Mouse (Mus musculus) v-Abl transformed pro-B cells (cell line): ENCODE data around the gene Gm11437.

Experiments
- in situ Hi-C, 2 experiments: fragments of 400-800 bp; cut with MboI; formaldehyde crosslinking; loops; one replicate each; pipeline ENCODE4 v1.15.1; 2025; ENCODE audit not compliant: unreplicated experiment in 2 of 2

Gene Gm11437

DNA sequence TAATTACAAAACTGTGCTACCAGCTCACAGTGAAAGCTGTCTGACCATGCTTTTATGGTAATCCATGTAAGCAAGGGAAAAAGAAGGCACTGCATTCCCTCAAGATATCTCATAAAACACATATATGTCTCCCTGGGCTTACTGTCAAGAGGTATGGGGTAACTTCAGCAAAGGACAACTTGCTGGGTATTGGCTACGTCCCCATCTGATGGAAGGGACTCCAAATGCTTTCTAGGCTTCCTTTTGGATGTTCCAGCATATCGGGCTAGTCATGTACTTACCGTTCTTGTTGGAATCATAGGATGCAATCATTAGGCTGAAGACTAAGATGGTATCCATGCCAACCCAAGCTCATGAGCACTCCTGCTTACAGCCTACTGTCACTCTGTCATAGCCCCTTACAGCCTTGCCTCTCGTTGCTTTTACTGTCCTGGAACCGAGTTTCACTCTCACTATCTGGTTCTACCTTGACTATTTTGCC is at the start of gene Gm11437:
TSS of gene Gm11437 (minus strand) at position 431 of the 481 bp plus-strand sequence.
- in situ Hi-C loops = no loop called here

DNA sequence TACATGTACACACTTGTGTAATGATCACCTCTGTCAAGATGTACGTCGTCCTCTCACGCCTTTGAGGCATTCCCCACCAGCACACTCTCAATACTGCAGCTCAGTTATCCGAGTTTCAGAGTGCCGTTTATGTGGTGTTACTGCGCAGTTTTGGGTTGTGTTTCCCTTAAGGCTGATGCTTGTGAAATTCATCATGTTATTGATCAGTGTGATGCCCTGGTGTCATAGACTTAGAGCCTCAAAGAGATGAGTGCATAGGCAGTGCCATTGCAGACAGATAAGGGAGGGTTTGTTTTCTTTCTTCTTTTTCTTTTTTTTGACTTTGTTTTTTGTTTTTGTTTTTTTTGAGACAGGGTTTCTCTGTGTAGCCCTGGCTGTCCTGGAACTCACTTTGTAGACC is 43.6 kb upstream of the Gm11437 start:
- in situ Hi-C loops = no loop called here

DNA sequence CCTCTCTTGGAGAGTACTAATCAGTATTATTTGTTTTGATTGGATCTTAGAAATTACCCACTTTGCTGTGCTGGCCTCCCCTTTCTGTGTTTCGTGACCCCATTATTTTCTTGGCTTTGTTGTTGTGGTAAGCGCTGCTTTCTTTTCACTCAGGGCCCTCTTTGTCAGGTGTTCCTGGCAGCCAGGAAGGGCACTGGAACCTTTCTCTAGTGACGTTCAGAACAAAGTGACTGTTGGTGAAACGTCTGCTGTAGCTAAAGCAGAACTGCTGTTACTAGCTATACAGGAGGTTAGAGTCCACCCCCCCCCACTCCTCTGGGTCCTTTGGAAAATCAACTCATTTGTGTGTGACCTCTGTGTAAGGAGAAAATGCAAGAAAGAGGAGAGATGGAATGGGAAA is 38.5 kb upstream of the Gm11437 start:
- in situ Hi-C loops = no loop called here

DNA sequence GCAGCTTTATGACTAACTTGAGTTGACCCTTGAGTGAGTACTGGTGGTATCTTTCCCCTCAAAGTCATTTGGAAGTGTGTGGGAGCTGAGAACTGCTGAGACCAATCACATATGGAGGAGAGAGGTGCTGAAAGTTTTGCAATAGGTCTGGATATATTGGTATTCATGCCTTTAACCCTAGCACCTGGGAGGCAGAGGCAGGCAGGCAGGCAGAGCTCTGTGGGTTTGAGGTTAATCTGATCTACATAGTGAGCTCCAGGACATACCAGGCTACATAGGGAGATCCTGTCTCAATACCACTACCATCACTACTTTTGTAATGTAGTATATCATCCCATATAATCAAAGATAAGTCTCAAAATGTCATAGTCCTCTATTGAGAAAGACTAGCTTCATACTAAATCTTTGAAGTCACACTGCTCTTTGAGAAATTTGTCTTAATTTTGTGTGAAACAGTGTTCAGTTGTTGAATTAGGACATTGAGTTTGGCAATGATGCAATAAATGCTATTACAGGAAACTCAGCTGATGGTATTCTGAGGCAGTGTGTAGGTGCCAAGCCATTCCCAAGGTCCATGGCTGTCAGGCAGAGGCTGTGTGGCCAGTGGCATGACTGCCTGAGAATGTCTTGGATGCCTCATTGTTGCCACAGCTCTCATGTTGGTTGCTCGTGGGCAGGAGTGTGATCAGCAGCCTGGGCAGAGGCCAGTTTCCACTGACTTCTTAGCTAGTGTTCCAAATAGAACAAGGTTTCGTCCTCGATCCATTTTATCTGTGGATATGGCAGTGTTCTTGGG is 30.5 kb upstream of the Gm11437 start:
- in situ Hi-C loops = no loop called here

DNA sequence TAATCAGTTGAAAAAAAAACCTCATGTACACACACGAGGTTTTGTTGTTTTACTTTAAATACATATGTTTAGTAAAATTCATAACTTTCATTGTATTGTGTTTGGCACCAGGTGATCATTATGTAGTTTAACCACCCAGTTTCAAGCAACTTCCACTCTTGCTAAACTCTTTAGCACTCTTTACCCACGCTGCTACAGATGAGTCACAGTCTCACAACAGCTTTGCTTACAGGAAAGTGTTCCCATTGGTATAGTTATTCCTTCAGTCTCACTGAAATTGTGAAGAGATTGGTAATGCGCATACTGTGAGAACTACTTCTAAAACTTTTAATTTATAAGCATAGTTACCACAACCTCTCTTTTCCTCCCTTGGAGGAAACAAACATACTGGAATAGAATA is 27.5 kb upstream of the Gm11437 start:
- in situ Hi-C loops = no loop called here

DNA sequence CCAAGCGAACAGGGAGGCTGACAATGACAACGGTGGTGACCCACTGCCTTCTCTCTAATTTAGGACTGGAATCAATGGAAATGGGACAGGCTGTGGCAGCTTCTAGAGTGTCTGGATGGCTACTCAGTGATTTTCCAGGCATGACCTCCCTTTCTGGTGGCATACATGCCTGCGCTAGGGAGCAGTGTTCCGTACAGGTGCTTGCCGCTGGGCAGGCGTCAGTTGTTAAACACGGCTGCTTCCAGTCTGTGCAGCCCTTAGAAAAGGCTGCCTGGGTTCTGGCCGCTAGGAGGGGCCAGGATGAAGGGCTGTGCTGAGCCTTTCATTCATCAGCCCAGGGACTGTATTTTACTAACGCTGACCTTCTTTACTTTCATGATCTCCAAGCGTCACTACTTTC is 26.0 kb upstream of the Gm11437 start:
- in situ Hi-C loops = no loop called here

DNA sequence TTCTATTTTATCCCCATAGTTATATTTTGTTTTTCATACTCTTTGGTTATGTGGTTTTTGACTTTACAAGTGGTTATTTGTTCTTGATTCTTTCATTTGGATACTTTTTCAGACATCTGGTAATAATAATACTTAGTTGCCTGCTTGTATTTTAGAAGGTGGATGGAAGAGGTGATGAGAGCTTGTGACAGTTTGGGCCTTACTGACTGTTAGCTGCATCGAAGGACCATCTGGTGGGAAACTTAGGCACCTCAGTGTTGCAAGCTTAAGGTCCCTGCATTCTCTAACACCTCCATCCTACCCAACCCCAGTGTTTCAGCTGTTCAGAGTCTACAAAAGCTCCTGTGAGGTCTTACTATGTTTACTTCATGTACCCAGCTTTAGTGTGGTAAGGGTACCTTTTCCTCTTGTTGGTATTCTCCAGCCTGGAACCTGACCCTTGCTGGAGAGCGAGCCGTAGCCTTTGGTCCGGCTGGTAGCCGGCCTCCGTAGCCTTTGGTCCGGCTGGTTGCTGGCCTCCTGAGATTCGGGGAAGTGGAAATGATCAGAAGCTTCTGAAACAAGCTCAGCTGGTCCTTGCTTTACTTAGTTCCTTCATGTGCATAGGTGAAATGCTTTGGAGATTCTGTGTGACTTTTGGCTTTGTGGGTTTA is 23.4 kb upstream of the Gm11437 start:
- in situ Hi-C loops = no loop called here

DNA sequence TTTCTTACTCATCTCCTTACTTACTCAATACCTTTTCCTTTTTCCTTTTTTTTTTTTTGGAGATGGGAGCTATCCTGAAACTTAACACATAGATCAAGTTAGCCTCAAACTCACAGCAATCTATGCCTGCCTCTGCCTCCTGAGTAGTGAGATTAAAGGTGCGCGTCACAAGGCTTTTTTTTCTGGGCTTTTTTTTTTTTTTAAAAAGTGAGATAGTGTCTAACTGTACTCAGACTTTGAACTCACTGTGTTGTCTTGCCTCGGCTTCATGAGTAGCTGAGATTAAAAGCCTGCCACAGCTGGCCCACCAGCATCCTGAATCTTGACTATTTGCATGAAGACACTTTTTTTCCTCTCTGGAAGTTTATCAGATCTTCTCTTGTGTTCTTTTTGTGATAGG is 21.3 kb upstream of the Gm11437 start:
- in situ Hi-C loops = loop anchor here (10.0 kb wide), 1 partner anchor 46 kb away; no protein-coding TSS in a partner anchor

DNA sequence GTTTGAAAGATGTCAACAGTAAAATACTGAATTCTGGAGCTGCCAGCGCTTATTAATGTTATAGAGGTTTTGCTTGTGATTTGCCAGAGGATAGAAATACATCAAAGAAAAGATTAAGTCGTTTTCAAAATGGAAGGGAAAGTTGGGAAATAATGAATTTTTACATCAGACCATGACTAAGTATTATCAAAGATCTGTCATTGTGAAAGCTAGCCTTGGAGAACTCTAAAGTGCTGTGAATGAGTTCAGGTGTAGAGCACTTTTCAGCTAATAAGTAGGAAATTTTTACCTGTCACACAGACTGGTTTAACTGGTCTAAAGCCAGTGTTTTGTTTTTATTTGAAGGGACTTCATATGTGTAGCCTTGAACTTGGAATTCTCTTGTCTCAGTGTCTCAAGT is 14.0 kb upstream of the Gm11437 start:
- in situ Hi-C loops = loop anchor here (10.0 kb wide), 1 partner anchor 54 kb away; no protein-coding TSS in a partner anchor

DNA sequence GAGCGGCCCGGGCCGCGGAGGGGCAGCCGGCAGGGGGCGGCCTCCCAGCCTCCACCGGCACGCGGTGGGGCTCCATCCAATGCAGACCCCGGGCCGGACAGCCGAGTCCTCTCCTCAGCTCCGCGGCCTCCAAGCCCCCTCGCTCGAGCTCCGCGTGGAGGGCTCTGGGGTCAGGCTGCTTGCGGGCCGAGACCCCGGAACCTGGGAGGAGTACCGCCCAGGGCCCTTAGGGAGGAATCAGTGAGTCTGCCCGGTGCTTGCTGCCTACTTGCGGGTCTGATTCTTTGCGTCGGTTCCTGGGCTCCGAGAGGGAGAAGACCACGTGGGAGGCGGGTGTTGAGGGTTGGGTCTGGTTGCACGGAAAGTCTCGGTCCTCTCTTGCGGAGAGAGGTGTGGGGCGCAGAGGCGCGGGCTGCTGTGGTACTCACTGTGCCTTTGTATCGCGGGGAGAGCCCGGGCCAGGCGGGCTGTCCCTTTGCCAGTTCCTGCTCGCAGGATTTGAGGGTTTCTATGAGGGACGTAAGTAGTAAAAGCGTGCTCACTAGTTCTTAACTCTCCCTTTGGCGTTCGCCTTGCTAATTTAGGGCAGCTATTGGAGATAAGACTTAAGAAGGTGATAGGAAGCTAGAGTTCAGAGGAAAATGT is 12.8 kb upstream of the Gm11437 start:
- in situ Hi-C loops = loop anchor here (10.0 kb wide), 1 partner anchor 55 kb away; no protein-coding TSS in a partner anchor

DNA sequence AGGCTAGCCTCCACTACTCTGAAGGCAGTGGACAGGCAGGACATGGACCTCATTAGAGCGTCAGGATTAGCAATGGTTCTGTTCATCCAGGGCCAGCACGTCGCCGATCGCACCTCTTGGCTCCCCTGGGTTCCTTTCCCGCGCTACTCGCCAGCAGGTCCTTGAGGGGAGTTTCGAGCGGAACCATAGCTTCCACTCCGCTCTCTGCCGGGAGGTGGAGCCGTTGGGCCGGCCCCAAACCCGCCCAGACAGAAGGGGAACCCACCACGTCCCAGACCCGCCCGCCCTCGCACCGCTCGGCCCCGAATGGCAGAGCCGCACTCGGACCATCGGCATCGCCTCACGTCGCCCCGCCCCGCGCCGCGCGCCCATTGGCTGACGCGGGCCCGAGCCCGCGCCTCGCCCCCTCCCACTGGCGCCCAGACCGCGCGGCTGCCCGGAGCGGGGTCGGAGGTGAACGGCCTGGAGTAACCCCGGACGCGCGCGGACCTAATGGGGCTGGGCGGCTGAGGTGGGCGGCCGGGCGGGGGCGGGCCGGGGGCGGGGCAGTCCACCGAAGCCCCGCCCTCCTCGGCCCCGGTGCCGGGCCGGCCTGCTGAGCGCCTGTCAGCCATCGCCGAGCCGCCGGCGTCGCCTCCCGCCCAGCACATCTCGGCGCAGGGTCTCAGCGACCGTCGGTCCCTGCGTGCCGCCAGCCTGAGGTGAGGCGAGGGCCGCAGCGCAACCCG is 12.1 kb upstream of the Gm11437 start:
- in situ Hi-C loops = no loop called here

DNA sequence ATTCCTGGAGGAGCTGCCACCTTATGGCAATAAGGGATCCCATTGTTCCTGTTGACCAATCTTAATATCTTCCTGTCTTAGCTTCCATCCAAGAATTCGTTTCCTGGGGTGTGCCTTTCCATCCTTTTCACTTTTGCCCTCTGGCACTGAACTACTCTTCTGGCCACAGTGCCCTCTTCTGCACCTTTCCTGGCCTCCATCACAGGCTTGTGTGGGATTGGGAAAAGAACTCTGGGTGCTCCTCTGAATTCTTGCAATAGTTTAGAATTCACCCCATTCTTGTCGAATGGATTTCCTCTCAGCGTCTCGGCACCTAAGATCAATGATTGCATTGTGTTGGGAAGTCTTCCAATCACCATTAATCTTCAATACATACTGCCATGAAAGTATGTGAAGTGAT is 11.3 kb upstream of the Gm11437 start:
- in situ Hi-C loops = no loop called here

DNA sequence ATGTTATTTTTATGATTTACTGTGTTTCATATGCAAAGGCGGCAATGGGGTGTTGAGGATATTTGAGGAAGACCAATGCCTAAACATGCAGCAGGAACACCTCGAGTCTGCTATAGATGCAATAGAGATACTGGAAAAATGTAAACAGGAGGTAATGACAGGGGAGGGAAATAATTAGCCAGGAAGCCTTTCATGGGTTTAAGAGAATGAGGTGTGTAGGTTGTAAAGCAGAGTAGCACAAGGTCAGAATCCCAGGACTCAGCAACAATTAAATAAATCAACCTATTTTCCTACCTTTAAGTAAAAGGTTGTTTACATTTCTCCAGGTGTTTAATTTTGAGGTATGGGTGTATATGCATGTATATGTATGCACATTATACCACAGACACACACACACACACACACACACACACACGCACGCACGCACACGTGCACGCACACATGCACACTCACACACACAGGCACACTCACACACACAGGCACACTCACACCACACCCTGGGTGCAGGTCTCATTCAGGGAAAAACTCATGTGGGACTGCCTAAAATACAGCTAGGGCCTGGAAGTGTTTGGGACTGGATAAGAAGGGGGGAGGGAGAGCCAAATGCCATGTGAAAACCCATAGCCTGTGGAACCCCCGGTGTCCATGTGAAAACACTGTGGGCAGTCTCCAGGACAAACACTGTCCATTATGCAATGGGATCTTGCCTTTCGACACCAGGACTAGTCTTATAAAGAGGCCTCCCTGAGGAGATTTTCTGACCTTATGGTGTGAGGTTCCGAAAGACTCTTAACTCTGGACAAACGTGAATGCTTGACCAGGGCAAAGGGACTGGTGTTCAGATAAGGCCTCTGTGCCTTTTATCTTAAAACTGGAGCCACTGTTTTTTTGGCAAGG is 5.5 kb upstream of the Gm11437 start:
- in situ Hi-C loops = no loop called here

DNA sequence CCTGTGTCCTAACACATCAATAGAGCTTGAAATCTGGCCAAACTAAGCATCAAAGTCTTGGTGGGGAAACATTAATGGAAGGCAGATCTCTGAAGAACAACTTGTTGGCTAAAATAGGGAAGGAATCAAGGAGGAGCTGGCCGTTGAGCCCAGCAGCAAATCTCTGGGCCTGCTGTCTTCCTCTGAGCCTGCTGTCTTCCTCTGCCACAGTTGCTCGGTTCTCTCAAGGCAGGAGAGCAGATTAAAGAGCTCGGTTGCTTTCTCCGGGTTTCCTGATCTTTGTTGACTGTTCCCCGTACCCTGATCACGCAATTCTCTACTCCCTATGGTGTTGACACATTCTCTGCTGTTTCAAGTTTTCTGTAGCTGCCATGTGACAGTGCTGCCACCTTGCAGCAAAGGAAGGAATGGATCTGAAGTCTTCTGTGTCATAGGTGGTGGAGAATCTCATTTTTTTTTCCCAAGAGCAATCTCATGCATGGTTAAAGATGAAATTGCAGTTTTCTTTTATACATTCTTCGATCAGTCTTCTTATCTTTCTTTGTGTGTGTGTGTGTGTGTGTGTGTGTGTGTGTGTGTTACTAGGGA is 1.5 kb upstream of the Gm11437 start:
- in situ Hi-C loops = no loop called here

DNA sequence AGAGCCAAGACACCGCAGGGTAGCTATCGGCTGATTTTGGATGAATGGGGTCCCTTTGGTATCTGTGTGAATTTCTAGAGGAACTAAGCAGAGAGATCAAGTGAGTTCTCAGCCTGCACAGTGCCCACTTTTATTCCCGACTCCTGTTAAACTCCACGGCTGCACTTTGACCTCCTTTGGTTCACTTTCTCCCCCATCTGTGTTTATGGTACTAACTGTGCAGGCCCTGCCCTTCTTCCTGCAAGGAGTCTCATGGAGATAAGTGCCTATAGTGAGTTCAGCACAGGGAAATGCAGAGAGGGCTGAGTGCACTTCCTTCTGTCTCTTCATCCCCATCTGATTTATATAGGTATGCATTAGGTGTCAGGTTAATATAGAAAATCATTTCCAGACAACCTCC is 2.7 kb downstream of the Gm11437 start:
- in situ Hi-C loops = no loop called here

DNA sequence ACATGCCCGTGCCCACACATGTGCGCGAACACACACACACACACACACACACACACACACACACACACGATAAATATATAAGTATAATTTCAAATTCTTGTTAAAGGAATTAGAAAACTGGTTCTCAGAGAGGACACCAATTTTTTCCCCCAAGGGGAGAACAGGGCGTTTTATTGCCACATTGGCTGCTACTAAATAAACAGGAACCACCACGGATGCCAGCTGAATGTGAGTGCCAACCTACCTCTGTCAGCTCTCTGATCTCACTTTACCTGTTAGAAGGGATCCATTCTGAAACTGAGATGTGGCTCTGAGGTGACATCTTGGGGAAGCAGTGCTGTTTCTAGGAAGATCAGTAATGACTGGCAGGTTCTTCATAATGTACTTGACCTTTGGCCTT is 3.2 kb downstream of the Gm11437 start:
- in situ Hi-C loops = no loop called here

DNA sequence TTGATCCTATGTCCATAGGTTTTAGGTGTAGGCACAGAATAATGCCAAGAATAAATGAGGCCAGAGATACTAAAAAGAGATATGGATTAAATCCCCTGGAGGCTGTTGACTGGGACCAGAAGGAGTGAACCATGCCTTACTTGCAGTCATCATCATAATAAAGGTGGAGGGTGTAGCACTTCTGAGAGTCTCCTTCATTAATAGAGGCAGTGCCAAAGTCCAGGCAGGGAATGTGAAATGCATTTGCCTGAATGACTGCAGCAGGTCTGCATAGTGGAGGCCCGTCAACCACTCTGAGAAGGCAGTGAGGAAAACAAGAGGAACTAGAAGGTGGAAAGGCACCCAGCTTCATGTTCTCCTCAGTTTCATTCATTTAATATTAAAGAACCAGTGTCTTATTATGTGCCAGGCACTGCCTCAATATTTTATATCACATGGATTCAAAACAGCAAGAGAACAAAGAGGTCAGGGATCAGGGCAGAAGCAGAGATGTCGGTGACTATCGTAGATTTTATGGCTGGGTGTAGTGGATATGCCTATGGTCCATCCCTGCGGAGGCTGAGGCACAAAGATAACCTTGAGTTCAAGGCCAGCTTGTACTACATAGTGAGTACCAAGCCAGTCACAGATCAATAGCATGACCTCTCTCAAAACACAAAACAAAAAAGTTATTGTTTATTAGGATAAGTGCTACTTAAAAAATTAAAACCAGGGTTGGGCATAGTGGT is 10.6 kb downstream of the Gm11437 start:
- in situ Hi-C loops = no loop called here

DNA sequence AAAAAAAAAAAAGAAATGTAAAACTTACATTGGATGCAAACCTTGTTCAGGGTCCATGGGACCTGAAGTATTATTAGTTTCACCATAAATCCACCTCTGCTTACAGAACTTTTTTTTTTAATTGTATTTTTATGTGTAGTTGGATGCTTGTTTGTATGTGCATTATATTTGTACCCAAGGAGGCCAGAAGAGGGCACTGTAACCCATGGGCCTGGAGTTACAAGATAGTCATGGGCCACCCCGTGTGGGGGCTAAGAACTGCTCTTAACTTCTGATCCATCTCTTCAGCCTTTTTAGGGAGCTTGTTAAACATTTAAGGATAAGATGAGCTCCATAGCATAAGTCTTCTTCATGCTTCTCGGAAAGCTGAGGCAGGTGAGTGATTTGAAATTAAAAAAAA is 16.4 kb downstream of the Gm11437 start:
- in situ Hi-C loops = no loop called here

DNA sequence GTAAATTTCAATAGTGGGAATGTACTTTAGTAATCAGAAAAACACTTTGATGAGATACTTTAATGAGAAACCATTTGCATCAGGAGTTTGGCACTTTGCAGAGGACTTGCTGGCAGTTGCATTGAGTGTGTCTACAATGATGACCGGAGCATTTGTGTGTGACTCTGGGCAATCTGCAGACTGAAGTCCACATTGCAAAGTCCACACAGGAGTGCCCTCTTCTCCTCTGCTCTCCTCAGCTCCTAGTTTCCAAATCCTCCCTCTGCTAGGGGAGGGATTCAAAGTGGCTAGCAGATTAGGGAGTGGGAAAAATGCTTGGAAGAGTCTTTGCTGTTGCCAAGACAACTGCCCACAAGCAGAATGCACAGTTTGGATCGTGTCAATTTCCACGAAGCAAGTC is 21.2 kb downstream of the Gm11437 start:
- in situ Hi-C loops = loop anchor here in 1 of 2 experiments (10.0 kb wide), 1 partner anchor 669 kb away; the partner anchor contains the start of gene Mrm1
